Mouse (Mus musculus) ES-E14 (cell line): ENCODE results near the gene Slc3a1. TPM values are rescaled to one million over a fixed set of nuclear protein-coding genes. Genes with fewer than 3 reads are reported as not detected.

ENCODE experiments used
- DNase-seq: peaks from one replicate; pipeline ENCODE4 v3.0.0-alpha.2; 2013; ENCODE audit warnings: low read depth, low spot score
- H3K27ac ChIP-seq: 2 replicates; pipeline ENCODE4 v1.5.1; 2012; ENCODE audit warnings: low read depth, mild to moderate bottlenecking, low read length, moderate library complexity, mixed read lengths; ENCODE audit not compliant: poor library complexity, insufficient read depth, severe bottlenecking
- H3K36me3 ChIP-seq: 2 replicates; pipeline ENCODE4 v1.6.1; 2012; ENCODE audit warnings: mild to moderate bottlenecking, low read length, moderate library complexity, mixed read lengths; ENCODE audit not compliant: control insufficient read depth, poor library complexity, insufficient read depth, severe bottlenecking
- H3K4me1 ChIP-seq, 2 experiments: fragments of 150-350 bp in 1 of 2; sonication (generic) in 1 of 2; 2 replicates each; pipeline ENCODE4 v1.6.1; 2012; ENCODE audit warnings: low read length in 2 of 2, mild to moderate bottlenecking in 1 of 2, mixed read lengths in 1 of 2; ENCODE audit not compliant: control insufficient read depth in 2 of 2, insufficient read depth in 2 of 2, poor library complexity in 1 of 2
- H3K4me3 ChIP-seq, 2 experiments: fragments of 150-350 bp in 1 of 2; sonication (generic) in 1 of 2; 2 replicates each; pipeline ENCODE4 v1.5.1; 2012; ENCODE audit warnings: low read length in 2 of 2, low read depth in 1 of 2, mild to moderate bottlenecking in 1 of 2, mixed read lengths in 1 of 2; ENCODE audit not compliant: insufficient read depth in 1 of 2, poor library complexity in 1 of 2, severe bottlenecking in 1 of 2
- H3K9ac ChIP-seq: 2 replicates; pipeline ENCODE4 v1.6.1; 2012; ENCODE audit warnings: low read depth, mild to moderate bottlenecking, low read length, mixed read lengths; ENCODE audit not compliant: poor library complexity, insufficient read depth, severe bottlenecking
- H3K9me3 ChIP-seq: fragments of 150-350 bp; sonication (generic); 2 replicates; pipeline ENCODE4 v1.6.1; 2012; ENCODE audit warnings: low read depth, mild to moderate bottlenecking, low read length; ENCODE audit not compliant: control insufficient read depth, insufficient read depth
- CHD2 ChIP-seq: IDR thresholded peaks from 2 replicates; pipeline ENCODE4 v1.6.1; 2014; ENCODE audit warnings: mild to moderate bottlenecking, low read depth, low read length, inconsistent platforms
- HCFC1 ChIP-seq: IDR thresholded peaks from 2 replicates; pipeline ENCODE4 v1.6.1; 2012; ENCODE audit warnings: low read length, inconsistent platforms, borderline replicate concordance; ENCODE audit not compliant: insufficient read depth
- MAFK ChIP-seq: IDR thresholded peaks from 2 replicates; pipeline ENCODE4 v1.6.1; 2014; ENCODE audit warnings: mild to moderate bottlenecking, low read depth, low read length, inconsistent platforms; ENCODE audit not compliant: insufficient read depth
- ZC3H11A ChIP-seq: IDR thresholded peaks from 2 replicates; pipeline ENCODE4 v1.6.1; 2012; ENCODE audit warnings: low read depth, mild to moderate bottlenecking, inconsistent platforms, low read length, borderline replicate concordance
- ZNF384 ChIP-seq: IDR thresholded peaks from 2 replicates; pipeline ENCODE4 v1.6.1; 2012; ENCODE audit warnings: low read depth, low read length, inconsistent platforms
- in situ Hi-C, 2 experiments: fragments of 600-800 bp; cut with MboI; formaldehyde crosslinking; loops; one replicate each; pipeline ENCODE4 v1.15.1; 2025; ENCODE audit warnings: low sequenced_read_pairs in 2 of 2, inconsistent platforms in 1 of 2; ENCODE audit not compliant: unreplicated experiment in 2 of 2
- total RNA-seq: library from RNA; depleted of rRNA; stranded (reverse); fragments of 300-350 nt; gene quantifications from 2 replicates; pipeline ENCODE4 v1.2.3, GENCODE M21; 2012

Slc3a1 gene
- total RNA-seq, 1 experiment, result 0.18 TPM

- Histone ChIP-seq H3K36me3 (no peaks in the 10 kb centered on the region), H3K4me3 (no peak overlapping the region), H3K4me1 (no peaks in the 10 kb centered on the region), H3K9me3 (no peaks in the 10 kb centered on the region), H3K27ac (no peak overlapping the region), H3K9ac (no peak overlapping the region)
- DNase-seq, result no peak
- in situ Hi-C loops, result no loop called here
- TF ChIP-seq ZC3H11A (no peak), HCFC1 (no peak), ZNF384 (no peak), MAFK (no peak), CHD2 (no peak)
Observed at GRCm38 (mm10) chr17:85037855-85038254, 9.7 kb downstream of the Slc3a1 start.

GRCm38 (mm10) chr17:85038311-85038710 is 10.1 kb downstream of the Slc3a1 start:
- DNase-seq, result no peak
- H3K27ac ChIP-seq, result no peak overlapping the region
- in situ Hi-C loops, result no loop called here
- H3K9ac ChIP-seq, result no peak overlapping the region
- H3K4me3 ChIP-seq, result no peak overlapping the region
- TF ChIP-seq MAFK, result no peak
- H3K4me1 ChIP-seq, result no peaks in the 10 kb centered on the region
- no peaks in the 10 kb centered on the region for H3K9me3 ChIP-seq
- no peaks in the 10 kb centered on the region for H3K36me3 ChIP-seq

GRCm38 (mm10) chr17:85038761-85039160 is 10.6 kb downstream of the Slc3a1 start:
- Histone ChIP-seq H3K4me3 (no peak overlapping the region), H3K4me1 (no peaks in the 10 kb centered on the region), H3K9me3 (no peaks in the 10 kb centered on the region), H3K9ac (no peak overlapping the region), H3K36me3 (no peaks in the 10 kb centered on the region), H3K27ac (no peak overlapping the region)
- TF ChIP-seq CHD2, result no peak
- TF ChIP-seq ZC3H11A, result no peak
- TF ChIP-seq MAFK, result no peak
- no peak for TF ChIP-seq HCFC1
- TF ChIP-seq ZNF384, result no peak
- DNase-seq, result no peak
- in situ Hi-C loops, result no loop called here

GRCm38 (mm10) chr17:85040913-85041312 is 12.7 kb downstream of the Slc3a1 start:
- Histone ChIP-seq H3K9me3 (no peaks in the 10 kb centered on the region), H3K9ac (no peak overlapping the region), H3K4me1 (no peaks in the 10 kb centered on the region), H3K36me3 (no peaks in the 10 kb centered on the region), H3K4me3 (no peak overlapping the region), H3K27ac (no peak overlapping the region)
- in situ Hi-C loops, result no loop called here
- TF ChIP-seq MAFK (no peak), CHD2 (no peak), ZNF384 (no peak), ZC3H11A (no peak)
- no peak for DNase-seq

- no peak overlapping the region for H3K27ac ChIP-seq
- H3K4me1 ChIP-seq, result no peaks in the 10 kb centered on the region
- in situ Hi-C loops, result no loop called here
- no peak for DNase-seq
- no peaks in the 10 kb centered on the region for H3K36me3 ChIP-seq
- no peak for TF ChIP-seq HCFC1
- TF ChIP-seq ZC3H11A, result no peak
- TF ChIP-seq MAFK, result no peak
- TF ChIP-seq ZNF384, result no peak
- TF ChIP-seq CHD2, result no peak
- no peaks in the 10 kb centered on the region for H3K9me3 ChIP-seq
- no peak overlapping the region for H3K4me3 ChIP-seq
- H3K9ac ChIP-seq, result no peak overlapping the region
Observed at GRCm38 (mm10) chr17:85042419-85042818, 14.2 kb downstream of the Slc3a1 start.
